Mouse (Mus musculus) regulatory T cell (primary cell): ENCODE data around the gene Prkch.

Experiments
- in situ Hi-C: fragments of 300-600 bp; cut with MboI, MseI; formaldehyde crosslinking; loops from one replicate; pipeline ENCODE4 v1.15.1; 2025; ENCODE audit warnings: high pct_unique_total_duplicates

The Prkch gene

DNA sequence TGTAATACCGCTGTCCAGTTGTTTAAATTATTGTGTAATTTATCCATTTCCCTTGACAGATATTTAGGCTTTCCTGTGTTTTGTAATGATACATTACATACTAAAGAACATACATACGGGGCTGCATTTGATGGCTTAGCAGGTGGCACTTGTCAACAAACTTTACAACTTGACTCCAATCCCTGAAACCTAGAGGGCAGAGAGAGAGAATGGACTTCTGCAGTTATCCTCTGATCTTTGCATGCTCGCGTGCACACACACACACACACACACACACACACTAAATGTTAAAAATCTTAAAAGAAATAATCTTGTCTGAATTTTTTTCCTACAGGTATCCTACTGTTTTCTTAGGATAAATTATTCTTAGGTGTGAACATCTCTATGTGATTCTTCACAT, 236.6 kb downstream of the Prkch start:
- in situ Hi-C loops = no loop called here

DNA sequence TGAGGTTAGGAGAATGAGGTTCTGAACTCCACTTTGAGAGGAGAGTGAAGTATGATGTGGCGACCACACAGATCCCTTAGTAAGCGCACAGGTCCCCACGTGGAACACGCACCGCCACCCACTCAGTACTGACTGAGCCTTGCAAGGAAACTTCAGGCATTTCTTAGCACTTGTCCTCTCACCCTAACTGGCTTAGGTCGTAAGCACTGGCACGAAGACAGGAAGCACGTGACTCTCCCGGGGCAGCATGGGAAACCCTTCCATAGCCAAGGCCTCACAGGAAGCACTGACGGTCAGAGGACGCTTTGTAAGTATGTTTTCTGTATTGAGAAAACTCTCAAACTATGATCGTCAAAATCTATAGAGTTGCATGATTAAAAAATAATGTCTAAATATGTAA, 237.7 kb downstream of the Prkch start:
- in situ Hi-C loops = no loop called here

DNA sequence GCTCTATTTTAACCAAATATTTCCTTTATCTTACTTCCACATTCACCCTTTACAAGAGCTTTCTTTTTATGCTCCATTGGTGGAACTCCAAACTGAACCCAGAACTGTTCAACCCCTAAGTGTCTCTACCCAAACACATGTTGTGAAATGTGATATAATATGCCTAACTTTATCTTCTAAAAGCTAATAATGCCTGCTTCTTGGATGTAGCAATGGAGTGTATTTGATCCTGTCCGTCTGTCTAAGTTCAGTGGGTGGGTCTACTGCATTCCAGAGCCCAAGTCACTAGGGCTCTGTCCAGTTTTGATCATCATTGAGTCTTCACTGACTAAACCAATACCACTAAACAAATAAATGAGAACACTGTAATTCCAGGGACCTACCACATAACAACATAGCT, 240.2 kb downstream of the Prkch start:
- in situ Hi-C loops = no loop called here
